Mouse (Mus musculus) myocyte (in vitro differentiated cells): ENCODE data around the gene Mrps17. TPM values are rescaled to one million over a fixed set of nuclear protein-coding genes. Genes with fewer than 3 reads are reported as not detected.

Source experiments
- H3K27me3 ChIP-seq: one replicate; pipeline ENCODE4 v1.6.1; 2011; ENCODE audit not compliant: control insufficient read depth, insufficient read depth, insufficient read length
- H3K36me3 ChIP-seq: one replicate; pipeline ENCODE4 v1.6.1; 2011; ENCODE audit not compliant: control insufficient read depth, insufficient read depth
- H3K4me2 ChIP-seq: one replicate; pipeline ENCODE4 v1.6.1; 2011; ENCODE audit warnings: low read depth, control low read depth
- H3K4me3 ChIP-seq: one replicate; pipeline ENCODE4 v1.5.1; 2011; ENCODE audit warnings: mild to moderate bottlenecking, control low read depth, moderate library complexity
- H3K79me2 ChIP-seq: one replicate; pipeline ENCODE4 v1.6.1; 2011; ENCODE audit not compliant: control insufficient read depth, insufficient read depth
- H3ac ChIP-seq: one replicate; pipeline ENCODE4 v1.6.1; 2011; ENCODE audit not compliant: control insufficient read depth, insufficient read length
- CEBPB ChIP-seq: IDR thresholded peaks from 2 replicates; pipeline ENCODE4 v1.6.1; 2011; ENCODE audit warnings: mild to moderate bottlenecking, moderate library complexity; ENCODE audit not compliant: poor library complexity, insufficient read depth, severe bottlenecking
- E2F4 ChIP-seq: IDR thresholded peaks from one replicate; pipeline ENCODE4 v1.6.1; 2011; ENCODE audit warnings: mild to moderate bottlenecking, control low read depth, moderate library complexity; ENCODE audit not compliant: insufficient read depth
- MAX ChIP-seq: IDR thresholded peaks from one replicate; pipeline ENCODE4 v1.6.1; 2011; ENCODE audit warnings: low read depth, mild to moderate bottlenecking, control low read depth
- MYOD1 ChIP-seq, 3 experiments: IDR thresholded peaks; one replicate each; pipeline ENCODE4 v1.6.1; 2011; ENCODE audit warnings: control low read depth in 2 of 3, low read depth in 2 of 3, mild to moderate bottlenecking in 2 of 3, moderate library complexity in 1 of 3; ENCODE audit not compliant: insufficient read length in 2 of 3, control insufficient read depth in 1 of 3
- MYOG ChIP-seq, 3 experiments: IDR thresholded peaks; one replicate each; pipeline ENCODE4 v1.6.1; 2011; ENCODE audit warnings: control low read depth in 2 of 3, low read depth in 2 of 3, mild to moderate bottlenecking in 2 of 3; ENCODE audit not compliant: insufficient read length in 2 of 3, control insufficient read depth in 1 of 3, insufficient read depth in 1 of 3
- POLR2A ChIP-seq: IDR thresholded peaks from one replicate; pipeline ENCODE4 v1.6.1; 2011; ENCODE audit warnings: low read depth, mild to moderate bottlenecking, control low read depth, moderate library complexity; ENCODE audit not compliant: insufficient read length
- POLR2AphosphoS2 ChIP-seq: IDR thresholded peaks from one replicate; pipeline ENCODE4 v1.6.1; 2011; ENCODE audit warnings: low read depth, control low read depth; ENCODE audit not compliant: insufficient read length
- REST ChIP-seq: IDR thresholded peaks from one replicate; pipeline ENCODE4 v1.6.1; 2011; ENCODE audit warnings: mild to moderate bottlenecking, control low read depth, moderate library complexity; ENCODE audit not compliant: insufficient read depth, insufficient read length
- SRF ChIP-seq: IDR thresholded peaks from one replicate; pipeline ENCODE4 v1.6.1; 2011; ENCODE audit warnings: low read depth; ENCODE audit not compliant: control insufficient read depth, insufficient read length
- TCF12 ChIP-seq: IDR thresholded peaks from one replicate; pipeline ENCODE4 v1.6.1; 2011; ENCODE audit warnings: mild to moderate bottlenecking, control low read depth; ENCODE audit not compliant: poor library complexity, insufficient read depth, severe bottlenecking
- TCF3 ChIP-seq: IDR thresholded peaks from one replicate; pipeline ENCODE4 v1.6.1; 2011; ENCODE audit warnings: low read depth, control low read depth; ENCODE audit not compliant: insufficient read length
- USF1 ChIP-seq: IDR thresholded peaks from one replicate; pipeline ENCODE4 v1.6.1; 2011; ENCODE audit warnings: low read depth, mild to moderate bottlenecking, control low read depth, moderate library complexity
- polyA plus RNA-seq: library from polyadenylated mRNA; unstranded; fragments of >200 nt; fragmentation: generic; extraction: Trizol; gene quantifications from one replicate; pipeline ENCODE4 v1.2.1, GENCODE M21; 2012; ENCODE audit warnings: missing spikeins

The Mrps17 gene
- polyA plus RNA-seq, 1 experiment: 138 TPM

- no peaks in the 10 kb centered on the region for H3K36me3 ChIP-seq
- H3ac ChIP-seq: no peak overlapping the region
- no peak overlapping the region for H3K4me2 ChIP-seq
- H3K79me2 ChIP-seq: no peaks in the 10 kb centered on the region
- TF ChIP-seq TCF3: no peak
- H3K27me3 ChIP-seq: peaks cover 19% of the 10 kb centered on the region
- no peak overlapping the region for H3K4me3 ChIP-seq
These were observed 13.6 kb upstream of the Mrps17 start for GRCm38 (mm10) chr5:129701706-129702105.

GRCm38 (mm10) chr5:129703368-129703767 is 11.9 kb upstream of the Mrps17 start:
- Histone ChIP-seq H3K36me3 (no peaks in the 10 kb centered on the region), H3K4me3 (no peak overlapping the region), H3K79me2 (no peaks in the 10 kb centered on the region), H3K27me3 (peaks cover 15% of the 10 kb centered on the region), H3K4me2 (no peak overlapping the region), H3ac (no peak overlapping the region)
- TF ChIP-seq REST (no peak), CEBPB (no peak), TCF12 (no peak), MAX (no peak), TCF3 (no peak), POLR2AphosphoS2 (no peak), USF1 (no peak), SRF (no peak), E2F4 (no peak)

GRCm38 (mm10) chr5:129708412-129708811 is 6.9 kb upstream of the Mrps17 start, which contains the start of gene Sept14:
Sept14 (minus strand) TSS chr5:129708512.
- TF ChIP-seq POLR2A: no peak
- TF ChIP-seq CEBPB: no peak
- TF ChIP-seq POLR2AphosphoS2: no peak
- no peak for TF ChIP-seq MAX
- TF ChIP-seq SRF: no peak
- TF ChIP-seq REST: no peak
- no peak for TF ChIP-seq TCF12
- no peak for TF ChIP-seq MYOG (IDR thresholded peaks at IDR 0.05; ENCODE audit: control insufficient read depth in 1 of 3, insufficient read depth in 1 of 3, insufficient read length in 2 of 3, low read depth in 2 of 3)
- no peak for TF ChIP-seq E2F4
- TF ChIP-seq USF1: no peak
- TF ChIP-seq TCF3: no peak
- TF ChIP-seq MYOD1 (IDR thresholded peaks at IDR 0.05; ENCODE audit: control insufficient read depth in 1 of 3, insufficient read length in 2 of 3, low read depth in 2 of 3): no peak
- H3ac ChIP-seq: no peak within 1 kb of the TSS
- H3K79me2 ChIP-seq: no peaks in the 10 kb centered on the region
- H3K36me3 ChIP-seq: no peaks in the 10 kb centered on the region
- H3K4me3 ChIP-seq: no peak within 1 kb of the TSS
- no peak within 1 kb of the TSS for H3K4me2 ChIP-seq
- H3K27me3 ChIP-seq: peaks cover 14% of the 10 kb centered on the region

GRCm38 (mm10) chr5:129717016-129717415 is 1.7 kb downstream of the Mrps17 start:
- no peak overlapping the region for H3K4me2 ChIP-seq
- no peaks in the 10 kb centered on the region for H3K27me3 ChIP-seq
- H3K4me3 ChIP-seq: no peak overlapping the region
- no peak for TF ChIP-seq CEBPB
- no peak for TF ChIP-seq POLR2AphosphoS2
- TF ChIP-seq POLR2A: no peak
- TF ChIP-seq MYOG (IDR thresholded peaks at IDR 0.05; ENCODE audit: control insufficient read depth in 1 of 3, insufficient read depth in 1 of 3, insufficient read length in 2 of 3, low read depth in 2 of 3): no peak
- TF ChIP-seq USF1: no peak
- TF ChIP-seq E2F4: no peak
- no peak for TF ChIP-seq SRF
- no peak for TF ChIP-seq MYOD1 (IDR thresholded peaks at IDR 0.05; ENCODE audit: control insufficient read depth in 1 of 3, insufficient read length in 2 of 3, low read depth in 2 of 3)
- no peak for TF ChIP-seq REST
- TF ChIP-seq TCF3: no peak
- no peak for TF ChIP-seq MAX
- no peak for TF ChIP-seq TCF12
- H3K36me3 ChIP-seq: peaks cover 7% of the 10 kb centered on the region
- no peak overlapping the region for H3ac ChIP-seq
- H3K79me2 ChIP-seq: peaks cover 10% of the 10 kb centered on the region

GRCm38 (mm10) chr5:129720176-129720575 is 4.9 kb downstream of the Mrps17 start:
- H3K4me2 ChIP-seq: no peak overlapping the region
- peaks cover 7% of the 10 kb centered on the region for H3K36me3 ChIP-seq
- no peak overlapping the region for H3K4me3 ChIP-seq
- TF ChIP-seq REST (no peak), MAX (no peak), SRF (no peak), POLR2AphosphoS2 (no peak), E2F4 (no peak), MYOG (IDR thresholded peaks at IDR 0.05; ENCODE audit: control insufficient read depth in 1 of 3, insufficient read depth in 1 of 3, insufficient read length in 2 of 3, low read depth in 2 of 3) (no peak), CEBPB (no peak), TCF3 (no peak), USF1 (no peak), TCF12 (no peak), POLR2A (no peak), MYOD1 (IDR thresholded peaks at IDR 0.05; ENCODE audit: control insufficient read depth in 1 of 3, insufficient read length in 2 of 3, low read depth in 2 of 3) (no peak)
- H3K79me2 ChIP-seq: peaks cover 14% of the 10 kb centered on the region
- no peak overlapping the region for H3ac ChIP-seq
- H3K27me3 ChIP-seq: no peaks in the 10 kb centered on the region
